Mouse (Mus musculus) left cerebral cortex, adult 8-10 months (tissue): Measurements from ENCODE around the gene Pank3. TPM values are rescaled to one million over a fixed set of nuclear protein-coding genes. Genes with fewer than 3 reads are reported as not detected.
A peak's percentile ranks its signal among the peaks of the same experiment; 100 is the strongest.
"Not testable (repeated sequence)": the region's sequence is repeated elsewhere in the genome, so short reads cannot be mapped to it uniquely, and the experiment has no call there.

ENCODE experiments used
- DNase-seq, 2 experiments: peaks; one replicate each; pipeline ENCODE4 v3.0.0; 2022; ENCODE audit warnings: low spot score in 2 of 2
- total RNA-seq, 4 experiments: library from RNA; stranded (reverse); gene quantifications; 2 replicates each; pipeline ENCODE4 v1.2.4; 2022

Pank3 gene
- total RNA-seq, 4 experiments from 2014 or later, result 34.3 to 36.8 (median 36.1) TPM

GRCm38 (mm10) chr11:35776452-35776851 lies 7.2 kb downstream of the Pank3 start:
- no peak for DNase-seq

GRCm38 (mm10) chr11:35780336-35780735 lies 11.1 kb downstream of the Pank3 start:
- no peak for DNase-seq

GRCm38 (mm10) chr11:35782444-35782843 lies 13.2 kb downstream of the Pank3 start:
- no peak for DNase-seq

GRCm38 (mm10) chr11:35783038-35783437 lies 13.8 kb downstream of the Pank3 start:
- DNase-seq, result no peak

GRCm38 (mm10) chr11:35784002-35784401 lies 14.7 kb downstream of the Pank3 start:
- no peak for DNase-seq

GRCm38 (mm10) chr11:35784537-35784936 lies 15.3 kb downstream of the Pank3 start:
- DNase-seq, result no peak

- no peak for DNase-seq
These were observed 19.2 kb downstream of the Pank3 start for GRCm38 (mm10) chr11:35788443-35788842.

- not testable (repeated sequence) for DNase-seq
These were observed 23.5 kb downstream of the Pank3 start for GRCm38 (mm10) chr11:35792800-35793199.

GRCm38 (mm10) chr11:35797751-35798494 lies 28.6 kb downstream of the Pank3 start:
- DNase-seq, result peak; percentile 28 to 40

- DNase-seq, result peak; percentile 69 to 72
These were observed 29.2 kb downstream of the Pank3 start for GRCm38 (mm10) chr11:35798495-35798820.

- DNase-seq, result no peak
These were observed 29.6 kb downstream of the Pank3 start, which contains the start of gene Fbll1 for GRCm38 (mm10) chr11:35798874-35799273. TSS of gene Fbll1 (minus strand) at chr11:35798884.

- no peak for DNase-seq
These were observed 32.0 kb downstream of the Pank3 start for GRCm38 (mm10) chr11:35801332-35801731.

GRCm38 (mm10) chr11:35811458-35811857 lies 42.2 kb downstream of the Pank3 start:
- no peak for DNase-seq

- no peak for DNase-seq
These were observed 47.0 kb downstream of the Pank3 start for GRCm38 (mm10) chr11:35816316-35816715.

GRCm38 (mm10) chr11:35827714-35828113 lies 58.4 kb downstream of the Pank3 start:
- DNase-seq, result no peak

GRCm38 (mm10) chr11:35832139-35832538 lies 62.9 kb downstream of the Pank3 start:
- DNase-seq, result no peak

- no peak for DNase-seq
These were observed 64.0 kb downstream of the Pank3 start for GRCm38 (mm10) chr11:35833270-35833669.

- DNase-seq, result peak; percentile 78 to 85
These were observed 64.9 kb downstream of the Pank3 start, which contains the start of gene Rars for GRCm38 (mm10) chr11:35834022-35834760. TSS of gene Rars (minus strand) at chr11:35834506.

- no peak for DNase-seq
These were observed 68.2 kb downstream of the Pank3 start for GRCm38 (mm10) chr11:35837156-35838126.

- DNase-seq, result peak; percentile 34 to 71
These were observed 69.4 kb downstream of the Pank3 start for GRCm38 (mm10) chr11:35838345-35839338.
